Mouse (Mus musculus): ENCODE results near the gene Jazf1.

DNA sequence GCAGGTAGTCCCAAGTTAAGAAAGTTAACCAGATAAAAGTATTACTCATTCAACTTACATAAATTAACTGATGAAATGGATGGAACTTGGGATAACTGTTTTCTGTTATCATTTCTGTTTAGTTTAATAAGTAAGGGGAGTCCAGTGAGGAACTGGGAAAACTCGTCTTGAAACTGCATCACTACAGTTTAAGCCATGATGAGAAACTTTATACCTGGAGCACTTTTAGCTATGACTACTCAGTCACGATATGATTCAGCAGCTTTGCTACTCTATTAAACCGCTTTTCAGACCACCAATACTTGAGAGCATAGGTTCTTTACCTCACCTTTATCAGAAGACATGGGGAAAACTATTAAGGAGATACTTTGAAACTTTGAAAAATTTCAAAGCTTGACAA is 1.5 kb downstream of the Jazf1 start:
- TF ChIP-seq NRF1 (IDR thresholded peaks at IDR 0.05; ENCODE audit: insufficient read depth, low read depth, low read length, poor library complexity, severe bottlenecking) (no peak), CTCF (IDR thresholded peaks at IDR 0.05 in 2 of 3, conservative IDR thresholded peaks at IDR 0.05 in 1 of 3; ENCODE audit: control insufficient read depth in 1 of 3, insufficient read depth in 1 of 3, low read depth in 2 of 3, low read length in 3 of 3, poor library complexity in 1 of 3, severe bottlenecking in 1 of 3) (no peak), CHD2 (IDR thresholded peaks at IDR 0.05; ENCODE audit: low read length) (no peak), POLR2A (IDR thresholded peaks at IDR 0.05; ENCODE audit: control insufficient read depth in 1 of 2, insufficient read depth in 1 of 2, low read depth in 1 of 2, low read length in 2 of 2, poor library complexity in 1 of 2) (no peak), NELFE (IDR thresholded peaks at IDR 0.05; ENCODE audit: low read depth, low read length) (no peak), ELF1 (IDR thresholded peaks at IDR 0.05; ENCODE audit: low read depth, low read length) (no peak), ZMIZ1 (IDR thresholded peaks at IDR 0.05; ENCODE audit: low read depth, low read length) (no peak), POLR2AphosphoS2 (IDR thresholded peaks at IDR 0.05; ENCODE audit: low read length) (no peak), GATA1 (IDR thresholded peaks at IDR 0.05; ENCODE audit: low read depth, low read length) (no peak), SIN3A (IDR thresholded peaks at IDR 0.05; ENCODE audit: low read length) (no peak)
